Mouse (Mus musculus) right cerebral cortex, postnatal 10 days (tissue): ENCODE data around the gene Acot11.

Source experiments
- DNase-seq, 2 experiments: peaks; one replicate each; pipeline ENCODE4 v3.0.0; 2021; ENCODE audit warnings: low spot score in 2 of 2

Acot11 gene

GRCm38 (mm10) chr4:106804910-106805274, at the start of gene Acot11:
TSS of gene Acot11 (minus strand) at chr4:106804998.
- DNase-seq, result peak in 1 of 2 experiments; percentile 54

GRCm38 (mm10) chr4:106848290-106849092, 43.7 kb upstream of the Acot11 start:
- peak in 1 of 2 experiments; percentile 67 for DNase-seq

- no peak for DNase-seq
Observed at GRCm38 (mm10) chr4:106847591-106848289, 42.9 kb upstream of the Acot11 start.

GRCm38 (mm10) chr4:106842561-106842960, 37.8 kb upstream of the Acot11 start:
- no peak for DNase-seq

- no peak for DNase-seq
Observed at GRCm38 (mm10) chr4:106841856-106842255, 37.1 kb upstream of the Acot11 start.

- no peak for DNase-seq
Observed at GRCm38 (mm10) chr4:106841303-106841702, 36.5 kb upstream of the Acot11 start.

GRCm38 (mm10) chr4:106840651-106841145, 35.9 kb upstream of the Acot11 start:
- no peak for DNase-seq

- peak; percentile 94 to 95 for DNase-seq
Observed at GRCm38 (mm10) chr4:106839964-106840611, 35.3 kb upstream of the Acot11 start.

GRCm38 (mm10) chr4:106839254-106839834, 34.5 kb upstream of the Acot11 start:
- DNase-seq, result no peak

- peak; percentile 93 to 96 for DNase-seq
Observed at GRCm38 (mm10) chr4:106838548-106839253, 33.9 kb upstream of the Acot11 start.

GRCm38 (mm10) chr4:106837964-106838363, 33.2 kb upstream of the Acot11 start:
- DNase-seq, result peak; percentile 87 to 89

- DNase-seq, result no peak
Observed at GRCm38 (mm10) chr4:106837425-106837824, 32.6 kb upstream of the Acot11 start.

GRCm38 (mm10) chr4:106830545-106831112, 25.8 kb upstream of the Acot11 start:
- no peak for DNase-seq

- peak; percentile 81 to 83 for DNase-seq
Observed at GRCm38 (mm10) chr4:106827738-106828361, 23.1 kb upstream of the Acot11 start.

- DNase-seq, result no peak
Observed at GRCm38 (mm10) chr4:106825229-106825628, 20.4 kb upstream of the Acot11 start.

- no peak for DNase-seq
Observed at GRCm38 (mm10) chr4:106819404-106819803, 14.6 kb upstream of the Acot11 start.

GRCm38 (mm10) chr4:106818332-106818731, 13.5 kb upstream of the Acot11 start:
- DNase-seq, result no peak

- DNase-seq, result no peak
Observed at GRCm38 (mm10) chr4:106817017-106817416, 12.2 kb upstream of the Acot11 start.

- DNase-seq, result peak in 1 of 2 experiments; percentile 67
Observed at GRCm38 (mm10) chr4:106815396-106816324, 10.9 kb upstream of the Acot11 start.
